Mouse (Mus musculus): ENCODE measurements around the gene Vmn1r166. TPM values are rescaled to one million over a fixed set of nuclear protein-coding genes. Genes with fewer than 3 reads are reported as not detected.
"Not testable (repeated sequence)": the region's sequence is repeated elsewhere in the genome, so short reads cannot be mapped to it uniquely, and the experiment has no call there.

The Vmn1r166 gene
- polyA plus RNA-seq (2015; fragmentation: Nextera tagmentation; extraction: Ambion mirVana) = not detected in 2 replicates

GRCm38 (mm10) chr7:23251582-23251981, at the start of gene Vmn1r166:
Vmn1r166 (minus strand) TSS chr7:23251682.
- not testable (repeated sequence) for H3K9me3 ChIP-seq (ENCODE audit: low read length); DNase-seq (ENCODE audit: low spot score); H3K4me1 ChIP-seq (ENCODE audit: insufficient read depth, low read depth, low read length); H3K27me3 ChIP-seq (replicated peaks; ENCODE audit: insufficient read depth, low read length); H3K36me3 ChIP-seq (ENCODE audit: insufficient read depth, low read length); H3K9ac ChIP-seq (replicated peaks; ENCODE audit: low read depth); H3K27ac ChIP-seq (ENCODE audit: low read length); H3K4me2 ChIP-seq (replicated peaks; ENCODE audit: low read depth, low read length); ATAC-seq; H3K4me3 ChIP-seq (ENCODE audit: low read depth, low read length)
- no CpG with 5 or more reads among the region's 2 CpGs for WGBS

GRCm38 (mm10) chr7:23300892-23301291, 49.4 kb upstream of the Vmn1r166 start, which contains the start of gene Nlrp4e:
Nlrp4e (plus strand) TSS chr7:23301192.
- not testable (repeated sequence) for ATAC-seq; H3K9ac ChIP-seq (replicated peaks; ENCODE audit: low read depth); H3K4me1 ChIP-seq (ENCODE audit: insufficient read depth, low read depth, low read length); H3K4me2 ChIP-seq (replicated peaks; ENCODE audit: low read depth, low read length); H3K36me3 ChIP-seq (ENCODE audit: insufficient read depth, low read length); DNase-seq (ENCODE audit: low spot score); H3K27me3 ChIP-seq (replicated peaks; ENCODE audit: insufficient read depth, low read length); H3K9me3 ChIP-seq (ENCODE audit: low read length); H3K4me3 ChIP-seq (ENCODE audit: low read depth, low read length); H3K27ac ChIP-seq (ENCODE audit: low read length)
- 66% methylated on average over 3 of the region's 3 CpGs for WGBS

- H3K36me3 ChIP-seq (ENCODE audit: insufficient read depth, low read length); ATAC-seq; H3K27ac ChIP-seq (ENCODE audit: low read length); DNase-seq (ENCODE audit: low spot score); H3K9me3 ChIP-seq (ENCODE audit: low read length); H3K4me3 ChIP-seq (ENCODE audit: low read depth, low read length); H3K4me2 ChIP-seq (replicated peaks; ENCODE audit: low read depth, low read length); H3K27me3 ChIP-seq (replicated peaks; ENCODE audit: insufficient read depth, low read length); H3K9ac ChIP-seq (replicated peaks; ENCODE audit: low read depth); H3K4me1 ChIP-seq (ENCODE audit: insufficient read depth, low read depth, low read length): not testable (repeated sequence)
- WGBS = no CpG with 5 or more reads among the region's 2 CpGs
Observed at GRCm38 (mm10) chr7:23278800-23279199, 27.3 kb upstream of the Vmn1r166 start, which contains the start of gene Gm6902. Gm6902 (minus strand) TSS chr7:23278900.

GRCm38 (mm10) chr7:23217032-23217431, 34.5 kb downstream of the Vmn1r166 start, which contains the start of gene Vmn1r165:
Vmn1r165 (plus strand) TSS chr7:23217332.
- not testable (repeated sequence) for H3K36me3 ChIP-seq (ENCODE audit: insufficient read depth, low read length); H3K4me1 ChIP-seq (ENCODE audit: insufficient read depth, low read depth, low read length); H3K4me2 ChIP-seq (replicated peaks; ENCODE audit: low read depth, low read length); H3K9ac ChIP-seq (replicated peaks; ENCODE audit: low read depth); H3K9me3 ChIP-seq (ENCODE audit: low read length); H3K27me3 ChIP-seq (replicated peaks; ENCODE audit: insufficient read depth, low read length); H3K27ac ChIP-seq (ENCODE audit: low read length); DNase-seq (ENCODE audit: low spot score); H3K4me3 ChIP-seq (ENCODE audit: low read depth, low read length); ATAC-seq
- WGBS = no CpG with 5 or more reads among the region's 3 CpGs

Other genes with a start within 250 kb of the Vmn1r166 start
- gene Gm4216, start 231.8 kb downstream of the Vmn1r166 start, polyA plus RNA-seq (2015; fragmentation: Nextera tagmentation; extraction: Ambion mirVana) = not detected in 2 replicates
- not detected in 2 replicates for gene Vmn1r163, start 196.1 kb downstream of the Vmn1r166 start, polyA plus RNA-seq (2015; fragmentation: Nextera tagmentation; extraction: Ambion mirVana)
- not detected in 2 replicates for gene Gm8720, start 184.2 kb downstream of the Vmn1r166 start, polyA plus RNA-seq (2015; fragmentation: Nextera tagmentation; extraction: Ambion mirVana)
- not detected in 2 replicates for gene Gm10662, start 107.2 kb downstream of the Vmn1r166 start, polyA plus RNA-seq (2015; fragmentation: Nextera tagmentation; extraction: Ambion mirVana)
- gene Vmn1r165, start 34.4 kb downstream of the Vmn1r166 start, polyA plus RNA-seq (2015; fragmentation: Nextera tagmentation; extraction: Ambion mirVana) = not detected in 2 replicates
- gene Gm6902, start 27.2 kb upstream of the Vmn1r166 start, polyA plus RNA-seq (2015; fragmentation: Nextera tagmentation; extraction: Ambion mirVana) = not detected in 2 replicates
- not detected in 2 replicates for gene Nlrp4e, start 49.5 kb upstream of the Vmn1r166 start, polyA plus RNA-seq (2015; fragmentation: Nextera tagmentation; extraction: Ambion mirVana)
- not detected in 2 replicates for gene Nlrp5, start 134.2 kb upstream of the Vmn1r166 start, polyA plus RNA-seq (2015; fragmentation: Nextera tagmentation; extraction: Ambion mirVana)